Mouse (Mus musculus) spleen, adult 2 months (tissue): ENCODE measurements at regions not wholly inside any gene's neighbourhood (a gene's known extent, or its start where the extent isn't known, plus 50 kb on each side); places are given as distances from the start of the nearest gene placed in this dataset.

Experiments used
- DNase-seq, 2 experiments: peaks; one replicate each; pipeline versions ENCODE4 v3.0.0 to v3.0.0-alpha.2; 2012 to 2021; ENCODE audit warnings: low spot score in 2 of 2, low read depth in 1 of 2
- H3K27ac ChIP-seq: fragments of 200-500 bp; 2 replicates; pipeline ENCODE4 v1.5.1; 2012; ENCODE audit warnings: low read length, inconsistent platforms; ENCODE audit not compliant: insufficient read depth
- H3K27me3 ChIP-seq: fragments of 200-500 bp; 2 replicates; pipeline ENCODE4 v1.6.1; 2012; ENCODE audit warnings: mild to moderate bottlenecking, moderate library complexity, low read length, inconsistent platforms; ENCODE audit not compliant: control insufficient read depth, insufficient read depth
- H3K36me3 ChIP-seq: fragments of 200-500 bp; 2 replicates; pipeline ENCODE4 v1.6.1; 2012; ENCODE audit warnings: mild to moderate bottlenecking, low read length, inconsistent platforms; ENCODE audit not compliant: control insufficient read depth, insufficient read depth
- H3K4me1 ChIP-seq: fragments of 200-500 bp; 2 replicates; pipeline ENCODE4 v1.6.1; 2011; ENCODE audit warnings: inconsistent platforms; ENCODE audit not compliant: control insufficient read depth, insufficient read depth, insufficient read length
- H3K4me3 ChIP-seq: fragments of 200-500 bp; 2 replicates; pipeline ENCODE4 v1.5.1; 2011; ENCODE audit warnings: mild to moderate bottlenecking, inconsistent platforms; ENCODE audit not compliant: insufficient read depth, insufficient read length; ENCODE audit errors: extremely low read depth
- CTCF ChIP-seq: fragments of 200-500 bp; IDR thresholded peaks from 2 replicates; pipeline ENCODE4 v1.5.1; 2011; ENCODE audit warnings: mild to moderate bottlenecking, inconsistent platforms; ENCODE audit not compliant: insufficient read depth, insufficient read length, insufficient replicate concordance; ENCODE audit errors: extremely low read depth
- POLR2A ChIP-seq: fragments of 200-500 bp; IDR thresholded peaks from 2 replicates; pipeline ENCODE4 v1.6.1; 2011; ENCODE audit warnings: low read depth, low read length, inconsistent platforms
- WGBS: fragments of 180-500 bp; shearing (Covaris S2); methylation state at CpG from one replicate; pipeline ENCODE4 v1.1.7; 2018; 5-methylcytosine and 5-hydroxymethylcytosine counted together

GRCm38 (mm10) chr3:27779892-27780291, 68.8 kb upstream of the Fndc3b start:
- H3K36me3 ChIP-seq: no peaks in the 10 kb centered on the region
- no peak overlapping the region for H3K27ac ChIP-seq
- no peak overlapping the region for H3K4me3 ChIP-seq
- WGBS: 86% methylated on average over 7 of the region's 7 CpGs
- no peaks in the 10 kb centered on the region for H3K27me3 ChIP-seq
- H3K4me1 ChIP-seq: no peaks in the 10 kb centered on the region
- DNase-seq: no peak
- TF ChIP-seq POLR2A (no peak), CTCF (no peak)

GRCm38 (mm10) chr3:27777751-27778150, 66.6 kb upstream of the Fndc3b start:
- H3K36me3 ChIP-seq: no peaks in the 10 kb centered on the region
- H3K27ac ChIP-seq: no peak overlapping the region
- no peak overlapping the region for H3K4me3 ChIP-seq
- no peak for DNase-seq
- 90% methylated on average over 6 of the region's 6 CpGs for WGBS
- no peaks in the 10 kb centered on the region for H3K27me3 ChIP-seq
- TF ChIP-seq CTCF: no peak
- no peak for TF ChIP-seq POLR2A
- H3K4me1 ChIP-seq: no peaks in the 10 kb centered on the region

- H3K4me1 ChIP-seq: no peaks in the 10 kb centered on the region
- H3K27me3 ChIP-seq: no peaks in the 10 kb centered on the region
- 94% methylated on average over 3 of the region's 3 CpGs for WGBS
- DNase-seq: no peak
- no peak overlapping the region for H3K27ac ChIP-seq
- no peak overlapping the region for H3K4me3 ChIP-seq
- no peak for TF ChIP-seq POLR2A
- no peaks in the 10 kb centered on the region for H3K36me3 ChIP-seq
These were observed 62.1 kb upstream of the Fndc3b start for GRCm38 (mm10) chr3:27773176-27773575.

GRCm38 (mm10) chr3:27769438-27769837, 58.3 kb upstream of the Fndc3b start:
- H3K4me1 ChIP-seq: no peaks in the 10 kb centered on the region
- WGBS: 94% methylated on average over 5 of the region's 5 CpGs
- no peak overlapping the region for H3K4me3 ChIP-seq
- H3K27ac ChIP-seq: no peak overlapping the region
- no peaks in the 10 kb centered on the region for H3K27me3 ChIP-seq
- DNase-seq: no peak
- no peaks in the 10 kb centered on the region for H3K36me3 ChIP-seq
- no peak for TF ChIP-seq POLR2A

- DNase-seq: no peak
- Histone ChIP-seq H3K27ac (no peak overlapping the region), H3K27me3 (no peaks in the 10 kb centered on the region), H3K4me3 (no peak overlapping the region), H3K36me3 (no peaks in the 10 kb centered on the region), H3K4me1 (no peaks in the 10 kb centered on the region)
- TF ChIP-seq POLR2A: no peak
- no peak for TF ChIP-seq CTCF
- 83% methylated on average over 8 of the region's 8 CpGs for WGBS
These were observed 56.1 kb upstream of the Fndc3b start for GRCm38 (mm10) chr3:27767188-27767587.

- Histone ChIP-seq H3K36me3 (no peaks in the 10 kb centered on the region), H3K4me3 (no peak overlapping the region), H3K27me3 (no peaks in the 10 kb centered on the region), H3K27ac (peak overlapping the region; percentile 4; the same call in 1 of the 2 replicates), H3K4me1 (no peaks in the 10 kb centered on the region)
- 78% methylated on average over 6 of the region's 6 CpGs for WGBS
- no peak for DNase-seq
- TF ChIP-seq POLR2A (no peak), CTCF (no peak)
These were observed 55.3 kb upstream of the Fndc3b start for GRCm38 (mm10) chr3:27766421-27766820.

- Histone ChIP-seq H3K4me3 (no peak overlapping the region), H3K27ac (no peak overlapping the region), H3K36me3 (no peaks in the 10 kb centered on the region), H3K27me3 (no peaks in the 10 kb centered on the region), H3K4me1 (no peaks in the 10 kb centered on the region)
- WGBS: 72% methylated on average over 7 of the region's 7 CpGs
- TF ChIP-seq CTCF: no peak
- TF ChIP-seq POLR2A: no peak
- DNase-seq: no peak
These were observed 54.8 kb upstream of the Fndc3b start for GRCm38 (mm10) chr3:27765929-27766328.
